Mouse (Mus musculus): Measurements from ENCODE around the gene Klrb1c. TPM values are rescaled to one million over a fixed set of nuclear protein-coding genes. Genes with fewer than 3 reads are reported as not detected.
"Not testable (repeated sequence)": the region's sequence is repeated elsewhere in the genome, so short reads cannot be mapped to it uniquely, and the experiment has no call there.

Klrb1c gene
- total RNA-seq, 2 experiments from 2014 or later = not detected

GRCm38 (mm10) chr6:128797936-128798771 lies 9.1 kb upstream of the Klrb1c start:
- no peak for DNase-seq (ENCODE audit: low spot score in 2 of 2)

GRCm38 (mm10) chr6:128797185-128797905 lies 8.3 kb upstream of the Klrb1c start:
- no peak for DNase-seq (ENCODE audit: low spot score in 2 of 2)

- no peak for DNase-seq (ENCODE audit: low spot score in 2 of 2)
Measured at GRCm38 (mm10) chr6:128796321-128796955, 7.4 kb upstream of the Klrb1c start.

- no peak for DNase-seq (ENCODE audit: low spot score in 2 of 2)
Measured at GRCm38 (mm10) chr6:128793734-128794133, 4.7 kb upstream of the Klrb1c start.

GRCm38 (mm10) chr6:128790491-128790994 lies 1.5 kb upstream of the Klrb1c start:
- DNase-seq (ENCODE audit: low spot score in 2 of 2) = not testable (repeated sequence)

GRCm38 (mm10) chr6:128788517-128788916 lies 498 bp downstream of the Klrb1c start:
- DNase-seq (ENCODE audit: low spot score in 2 of 2) = no peak

- not testable (repeated sequence) for DNase-seq (ENCODE audit: low spot score in 2 of 2)
Measured at GRCm38 (mm10) chr6:128786396-128786795, 2.6 kb downstream of the Klrb1c start.

- no peak for DNase-seq (ENCODE audit: low spot score in 2 of 2)
Measured at GRCm38 (mm10) chr6:128769481-128770253, 19.3 kb downstream of the Klrb1c start.

- no peak for DNase-seq (ENCODE audit: low spot score in 2 of 2)
Measured at GRCm38 (mm10) chr6:128768047-128768446, 21.0 kb downstream of the Klrb1c start.

GRCm38 (mm10) chr6:128766486-128767254 lies 22.3 kb downstream of the Klrb1c start:
- DNase-seq (ENCODE audit: low spot score in 2 of 2) = peak in 1 of 2 experiments; percentile 44

- no peak for DNase-seq (ENCODE audit: low spot score in 2 of 2)
Measured at GRCm38 (mm10) chr6:128765211-128765610, 23.8 kb downstream of the Klrb1c start.

GRCm38 (mm10) chr6:128764598-128764997 lies 24.4 kb downstream of the Klrb1c start:
- DNase-seq (ENCODE audit: low spot score in 2 of 2) = no peak

- DNase-seq (ENCODE audit: low spot score in 2 of 2) = peak; percentile 95 to 98
Measured at GRCm38 (mm10) chr6:128763736-128764523, 25.1 kb downstream of the Klrb1c start.

GRCm38 (mm10) chr6:128762892-128763670 lies 25.9 kb downstream of the Klrb1c start:
- DNase-seq (ENCODE audit: low spot score in 2 of 2) = peak in 1 of 2 experiments; percentile 18

- no peak for DNase-seq (ENCODE audit: low spot score in 2 of 2)
Measured at GRCm38 (mm10) chr6:128761144-128761540, 27.9 kb downstream of the Klrb1c start.

GRCm38 (mm10) chr6:128760416-128761143 lies 28.4 kb downstream of the Klrb1c start:
- peak; percentile 93 to 94 for DNase-seq (ENCODE audit: low spot score in 2 of 2)

- DNase-seq (ENCODE audit: low spot score in 2 of 2) = peak; percentile 95 to 97
Measured at GRCm38 (mm10) chr6:128760016-128760415, 29.0 kb downstream of the Klrb1c start.

All from layer of hippocampus, postnatal 14 days (tissue).